Mouse (Mus musculus) urinary bladder, postnatal 10 days (tissue): ENCODE measurements around the gene Slc35b4.

ENCODE experiments used
- DNase-seq: peaks from one replicate; pipeline ENCODE4 v3.0.0; 2022; ENCODE audit warnings: low spot score

The Slc35b4 gene

GRCm38 (mm10) chr6:34176864-34177247, at the start of gene Slc35b4:
Gene Slc35b4 (minus strand): TSS chr6:34177111.
- DNase-seq = peak; percentile 62

GRCm38 (mm10) chr6:34225004-34225599, 48.2 kb upstream of the Slc35b4 start:
- DNase-seq = no peak

- no peak for DNase-seq
Observed at GRCm38 (mm10) chr6:34216450-34217319, 39.8 kb upstream of the Slc35b4 start.

GRCm38 (mm10) chr6:34205754-34206153, 28.8 kb upstream of the Slc35b4 start:
- DNase-seq = no peak

- no peak for DNase-seq
Observed at GRCm38 (mm10) chr6:34204971-34205572, 28.2 kb upstream of the Slc35b4 start.

GRCm38 (mm10) chr6:34203503-34203902, 26.6 kb upstream of the Slc35b4 start:
- no peak for DNase-seq

- DNase-seq = no peak
Observed at GRCm38 (mm10) chr6:34194981-34195380, 18.1 kb upstream of the Slc35b4 start.

- DNase-seq = no peak
Observed at GRCm38 (mm10) chr6:34193708-34194475, 17.0 kb upstream of the Slc35b4 start.

GRCm38 (mm10) chr6:34191401-34191800, 14.5 kb upstream of the Slc35b4 start:
- no peak for DNase-seq

GRCm38 (mm10) chr6:34189494-34189893, 12.6 kb upstream of the Slc35b4 start:
- DNase-seq = no peak

- DNase-seq = no peak
Observed at GRCm38 (mm10) chr6:34187986-34188599, 11.2 kb upstream of the Slc35b4 start.

- no peak for DNase-seq
Observed at GRCm38 (mm10) chr6:34187273-34187863, 10.5 kb upstream of the Slc35b4 start.

GRCm38 (mm10) chr6:34183326-34183725, 6.4 kb upstream of the Slc35b4 start:
- no peak for DNase-seq

GRCm38 (mm10) chr6:34181961-34182360, 5.0 kb upstream of the Slc35b4 start:
- DNase-seq = no peak

- DNase-seq = no peak
Observed at GRCm38 (mm10) chr6:34179911-34180310, 3.0 kb upstream of the Slc35b4 start.

- DNase-seq = no peak
Observed at GRCm38 (mm10) chr6:34179007-34179406, 2.1 kb upstream of the Slc35b4 start.

- no peak for DNase-seq
Observed at GRCm38 (mm10) chr6:34176111-34176863, 624 bp downstream of the Slc35b4 start.

GRCm38 (mm10) chr6:34174715-34175114, 2.2 kb downstream of the Slc35b4 start:
- no peak for DNase-seq

- DNase-seq = no peak
Observed at GRCm38 (mm10) chr6:34173251-34173650, 3.7 kb downstream of the Slc35b4 start.

GRCm38 (mm10) chr6:34171748-34172457, 5.0 kb downstream of the Slc35b4 start:
- no peak for DNase-seq
